Mouse (Mus musculus): ENCODE data around the gene Mrtfb.
A peak's percentile ranks its signal among the peaks of the same experiment; 100 is the strongest.

Gene Mrtfb

DNA sequence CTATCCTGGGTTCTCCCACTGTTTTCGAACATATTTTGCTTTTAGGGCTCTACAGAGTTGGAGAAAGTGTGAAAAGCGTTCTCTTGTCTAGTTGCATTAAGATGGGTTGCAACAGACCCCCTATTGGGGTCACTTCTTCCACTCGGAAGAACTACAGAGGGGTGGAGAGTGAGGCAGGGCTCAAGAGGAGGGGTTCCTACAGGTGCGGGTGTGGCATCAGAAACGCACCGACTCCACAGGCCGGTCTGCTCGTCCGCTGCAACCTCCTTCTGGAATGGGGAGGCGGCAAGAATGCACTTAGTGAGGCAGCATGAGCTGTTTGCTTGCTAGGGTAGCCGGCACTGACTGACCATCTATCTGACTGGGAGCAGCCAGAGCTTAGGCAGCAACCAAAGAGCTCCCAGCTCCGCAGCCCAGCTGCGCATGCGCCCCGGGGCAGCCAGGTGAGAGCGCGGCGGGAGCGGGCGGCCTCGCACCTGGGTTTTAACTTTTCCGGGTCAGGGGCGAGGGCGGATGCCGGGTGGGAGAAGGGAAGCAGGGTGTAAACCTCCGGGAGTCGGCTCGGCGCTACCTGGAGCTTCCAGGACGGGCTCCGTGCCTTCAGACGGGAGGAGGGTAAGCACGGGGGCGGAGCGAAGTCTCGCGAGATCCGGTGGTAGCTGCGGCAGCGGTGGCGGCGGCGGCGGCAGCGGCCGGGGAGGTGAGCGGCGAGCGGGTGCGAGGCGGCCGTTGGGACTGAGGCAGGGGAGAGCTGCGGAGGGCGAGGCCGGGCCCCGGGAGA, at the start of gene Mrtfb:
Mrtfb (plus strand) TSS at position 627 of the 781 bp plus-strand sequence.
- DNase-seq (ENCODE audit: low read depth, low spot score) = peak; percentile 63

DNA sequence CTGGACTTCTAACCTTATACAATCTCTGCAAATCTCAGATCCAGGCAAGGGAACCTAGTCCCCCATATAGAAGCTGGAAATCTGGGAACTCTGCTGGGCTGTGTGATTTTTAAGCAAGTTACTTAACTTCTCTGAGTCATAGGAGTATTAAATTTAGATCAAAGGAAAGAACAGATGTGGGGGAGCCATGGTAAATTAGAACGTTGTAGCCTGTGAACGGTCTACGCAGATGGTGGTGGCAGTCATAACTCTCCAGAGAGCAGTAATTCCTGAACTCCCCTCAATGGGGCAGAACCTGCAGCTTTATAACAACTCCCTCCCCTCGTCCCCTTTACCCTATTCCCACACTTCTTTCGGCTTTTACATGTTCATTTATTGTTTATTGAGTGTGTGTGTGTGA, 48.6 kb upstream of the Mrtfb start:
- peak; percentile 90 for DNase-seq (ENCODE audit: low read depth, low spot score)

DNA sequence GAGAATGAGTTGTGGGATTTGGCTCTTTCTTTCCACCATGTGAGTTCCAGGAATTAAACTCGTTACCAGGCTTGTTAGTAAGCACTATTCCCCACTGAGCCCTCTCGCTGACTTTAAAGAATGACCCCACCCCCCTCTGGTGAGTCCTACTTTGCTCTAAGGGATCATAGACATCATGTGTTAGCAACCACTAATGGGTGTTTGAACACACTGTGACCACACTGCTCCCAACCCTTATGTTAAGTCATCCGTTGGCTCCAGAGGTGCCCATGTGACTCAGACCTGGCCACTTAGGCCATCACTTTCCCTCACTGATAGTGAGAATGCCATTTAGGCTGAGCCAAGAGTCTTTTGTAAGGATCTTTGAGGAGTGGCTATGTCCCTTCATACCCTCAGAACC, 48.2 kb upstream of the Mrtfb start:
- DNase-seq (ENCODE audit: low read depth, low spot score) = no peak

DNA sequence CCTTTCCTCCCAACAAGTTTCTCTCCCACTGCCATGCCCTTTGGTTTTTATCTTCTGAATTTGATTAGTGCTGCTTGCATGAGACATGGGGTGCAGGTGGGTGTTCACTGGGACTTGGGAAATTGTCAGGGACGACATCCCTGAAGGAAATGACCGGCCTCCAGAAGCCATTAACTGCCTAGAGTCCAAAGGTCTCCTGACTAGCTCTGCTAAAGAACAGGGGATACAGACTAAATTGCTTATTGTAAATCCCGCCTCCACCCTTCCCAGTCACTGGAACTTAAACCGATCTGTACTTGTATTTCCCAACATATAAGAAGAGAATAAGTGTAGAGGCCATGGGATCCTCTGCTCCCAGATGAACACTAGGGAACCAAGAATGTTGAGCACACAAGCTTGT, 43.5 kb upstream of the Mrtfb start:
- DNase-seq (ENCODE audit: low read depth, low spot score) = no peak

DNA sequence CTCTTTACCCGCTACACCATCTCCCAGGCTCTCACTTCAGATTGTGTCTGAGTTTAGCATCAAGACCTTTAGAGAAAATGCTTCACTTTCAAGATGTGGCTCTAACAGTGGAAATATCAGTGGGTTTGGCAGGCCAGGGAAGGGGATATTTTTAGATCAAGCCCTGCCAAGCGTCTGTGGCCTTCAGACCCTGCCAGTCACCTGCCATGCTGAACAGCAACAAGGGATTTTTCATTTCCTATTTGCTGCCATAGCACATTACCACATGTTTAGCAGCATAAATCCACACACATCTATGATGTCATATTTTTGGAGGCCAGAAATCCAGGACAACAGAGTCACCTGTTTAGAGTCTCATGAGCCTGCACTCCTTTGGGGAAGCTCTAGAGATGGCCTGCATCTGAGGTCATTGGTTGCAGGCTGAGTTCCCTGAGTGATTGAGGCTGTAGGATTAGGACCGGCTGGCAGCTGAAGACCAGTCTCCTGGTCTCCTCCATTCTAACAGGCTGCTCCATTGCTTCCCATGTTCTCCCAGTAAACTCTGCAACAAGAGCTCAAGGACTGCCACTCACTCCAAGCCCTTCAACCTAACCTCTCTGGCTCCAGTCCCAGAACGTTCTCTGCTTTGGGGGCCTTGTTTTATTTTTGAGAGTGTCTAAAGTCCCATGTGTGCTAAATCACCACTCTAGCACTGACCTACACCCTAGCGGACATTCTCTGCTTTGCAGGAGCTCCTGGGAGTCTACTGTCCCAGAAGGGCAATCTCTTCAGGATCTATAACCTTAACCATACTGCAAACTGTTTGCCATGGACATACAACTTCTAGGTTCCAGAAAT, 39.9 kb upstream of the Mrtfb start:
- DNase-seq (ENCODE audit: low read depth, low spot score) = no peak

DNA sequence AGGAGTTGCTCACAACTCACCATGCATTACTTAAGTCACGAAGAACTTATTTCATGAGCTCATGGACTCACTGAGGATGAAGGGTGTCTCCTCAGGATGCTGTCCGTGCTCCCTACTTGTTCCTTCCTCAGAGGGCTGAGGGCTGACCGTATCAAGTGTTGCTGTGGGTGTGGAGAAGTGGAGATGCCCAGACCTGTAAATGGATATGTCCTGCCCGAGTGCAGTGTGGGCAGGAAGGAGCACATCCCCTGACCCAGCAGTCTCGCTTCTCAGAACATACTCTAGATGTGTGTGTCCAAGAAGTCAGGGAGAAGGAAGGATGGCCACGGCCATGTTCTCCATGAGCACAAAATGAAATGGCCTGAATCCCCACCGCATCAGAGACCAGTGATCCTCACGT, 38.3 kb upstream of the Mrtfb start:
- no peak for DNase-seq (ENCODE audit: low read depth, low spot score)

DNA sequence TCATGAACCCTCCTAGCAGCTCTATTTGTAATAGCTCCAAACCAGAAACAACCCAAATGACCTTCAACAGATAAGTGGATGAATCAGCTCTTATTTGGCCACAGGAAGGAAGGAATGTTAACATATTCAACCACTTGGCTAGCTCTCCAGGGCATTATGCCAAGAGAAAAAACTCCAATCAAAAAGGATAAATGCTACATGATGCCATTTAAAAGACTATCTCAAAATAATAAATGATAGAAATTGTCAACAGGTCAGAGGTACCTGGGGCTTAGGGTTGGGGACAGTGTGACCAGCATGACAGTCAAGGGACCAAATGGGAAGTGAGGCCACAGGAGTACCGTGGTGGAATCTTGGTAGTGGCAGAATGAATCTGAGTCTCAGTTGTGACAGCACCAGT, 34.8 kb upstream of the Mrtfb start:
- DNase-seq (ENCODE audit: low read depth, low spot score) = no peak

DNA sequence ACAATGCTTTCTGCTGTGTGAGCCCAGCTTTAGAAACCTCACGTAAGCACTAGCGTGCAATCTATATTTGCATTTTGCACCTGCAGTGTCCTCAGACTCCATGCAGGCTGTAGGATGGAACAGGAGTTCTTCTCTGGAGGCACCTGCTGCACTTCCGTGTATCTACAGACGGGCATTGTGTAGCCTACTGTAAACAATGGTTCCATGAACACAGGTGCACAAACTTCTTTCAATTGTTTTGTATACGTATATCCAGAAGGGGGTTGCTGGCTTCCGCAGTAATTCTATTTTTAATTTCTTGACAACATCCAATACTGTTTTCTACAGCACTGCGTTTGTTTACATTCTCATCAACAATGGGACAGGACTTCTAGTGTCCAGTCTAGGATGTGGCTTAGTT, 24.2 kb upstream of the Mrtfb start:
- DNase-seq (ENCODE audit: low read depth, low spot score) = no peak

DNA sequence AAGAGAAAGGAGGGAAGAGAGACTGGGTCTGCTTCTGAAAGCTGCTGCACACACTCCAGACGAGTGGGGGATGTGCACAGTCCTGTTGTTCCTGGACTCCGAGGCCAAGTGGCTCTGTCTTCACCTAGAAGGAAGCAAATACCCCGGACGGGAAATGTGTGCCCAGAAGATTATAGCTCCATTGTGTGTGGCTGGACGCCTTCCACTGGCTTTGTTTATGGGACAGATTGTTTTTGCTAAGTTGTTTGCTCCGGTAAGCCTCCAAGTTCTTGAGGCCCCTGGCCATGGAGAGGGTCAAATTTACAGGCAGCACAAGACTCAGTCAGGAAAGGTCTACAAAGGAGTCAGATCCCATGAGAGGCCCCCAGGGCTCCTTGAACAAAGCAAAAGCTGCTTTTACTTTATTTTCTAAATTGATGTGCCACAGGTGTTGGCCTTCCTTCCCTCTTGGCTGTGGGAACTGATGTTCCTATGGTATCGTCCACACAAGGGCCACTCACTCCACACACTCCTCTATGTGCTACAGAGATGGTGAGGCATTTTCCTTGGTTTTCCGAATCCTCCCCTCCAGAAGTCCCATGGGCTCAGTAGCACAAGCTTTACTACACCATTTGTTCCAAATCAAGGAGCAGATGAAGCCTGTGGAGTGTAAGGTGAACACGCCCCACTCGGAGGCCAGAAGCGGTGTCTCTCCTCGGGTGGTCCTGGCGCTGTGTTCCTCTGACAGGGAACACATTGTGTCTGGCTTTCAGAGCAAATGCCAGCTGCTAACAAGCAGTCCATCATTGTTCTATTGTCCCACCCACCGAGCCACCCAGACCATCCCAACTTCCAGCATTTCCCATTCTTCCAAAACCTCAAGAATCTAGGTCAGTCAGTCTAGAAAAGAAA, 23.1 kb upstream of the Mrtfb start:
- no peak for DNase-seq (ENCODE audit: low read depth, low spot score)

DNA sequence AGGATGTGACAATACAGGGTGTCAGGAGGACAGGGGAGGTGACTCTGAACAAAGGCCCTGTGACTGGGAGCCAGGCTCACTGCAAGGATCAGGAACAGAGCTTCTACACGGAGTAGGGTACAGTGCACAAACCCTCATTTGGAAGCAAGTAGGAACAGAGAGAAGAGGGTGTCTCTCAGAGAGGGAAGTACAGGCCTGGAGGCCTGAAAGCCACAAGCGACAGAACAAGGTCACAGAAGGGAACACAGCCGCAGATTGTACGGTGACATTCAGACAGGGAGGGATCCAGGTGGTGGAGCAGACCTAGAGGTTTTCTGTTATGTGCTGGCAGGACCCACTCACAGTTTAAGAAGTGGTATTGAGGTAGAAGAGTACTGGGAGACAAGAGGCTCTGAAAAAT, 17.2 kb upstream of the Mrtfb start:
- DNase-seq (ENCODE audit: low read depth, low spot score) = no peak

DNA sequence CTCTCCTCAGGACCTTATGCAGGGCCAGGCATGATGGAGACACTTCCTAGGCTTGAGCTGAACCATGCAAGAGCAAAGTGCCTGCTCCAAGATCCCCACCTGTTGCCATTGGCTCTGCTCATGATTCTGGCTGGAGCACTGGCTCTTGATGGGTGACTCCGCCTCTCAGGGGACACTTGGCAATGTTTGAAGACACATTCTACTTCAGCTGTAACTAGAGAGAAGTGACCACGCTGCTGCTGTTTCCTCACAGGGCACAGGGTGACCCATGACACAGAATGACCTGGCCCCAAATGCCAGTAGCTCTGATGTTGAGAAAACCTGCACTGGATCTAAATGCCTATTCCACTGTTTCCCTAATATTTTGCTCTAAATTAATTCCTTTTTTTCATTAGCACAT, 16.7 kb upstream of the Mrtfb start:
- DNase-seq (ENCODE audit: low read depth, low spot score) = no peak

DNA sequence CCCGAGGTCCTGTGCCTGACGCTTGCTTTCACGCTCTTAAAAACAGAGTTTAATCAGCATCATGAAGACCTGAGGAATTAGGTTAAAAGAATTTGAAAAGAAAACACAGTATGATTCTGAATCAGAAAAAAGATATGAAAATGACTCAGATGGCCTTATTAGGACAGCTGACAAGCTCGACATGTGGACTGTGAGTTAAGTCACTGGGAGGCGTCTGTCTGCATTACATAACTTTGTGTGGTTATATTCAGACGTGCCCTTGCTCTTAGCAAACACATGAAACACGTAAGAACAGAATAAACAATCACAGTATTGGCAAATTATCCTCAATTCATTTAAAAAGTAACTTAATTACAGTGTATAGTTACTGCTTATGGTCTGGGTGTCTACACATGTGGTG, 16.0 kb upstream of the Mrtfb start:
- DNase-seq (ENCODE audit: low read depth, low spot score) = no peak

DNA sequence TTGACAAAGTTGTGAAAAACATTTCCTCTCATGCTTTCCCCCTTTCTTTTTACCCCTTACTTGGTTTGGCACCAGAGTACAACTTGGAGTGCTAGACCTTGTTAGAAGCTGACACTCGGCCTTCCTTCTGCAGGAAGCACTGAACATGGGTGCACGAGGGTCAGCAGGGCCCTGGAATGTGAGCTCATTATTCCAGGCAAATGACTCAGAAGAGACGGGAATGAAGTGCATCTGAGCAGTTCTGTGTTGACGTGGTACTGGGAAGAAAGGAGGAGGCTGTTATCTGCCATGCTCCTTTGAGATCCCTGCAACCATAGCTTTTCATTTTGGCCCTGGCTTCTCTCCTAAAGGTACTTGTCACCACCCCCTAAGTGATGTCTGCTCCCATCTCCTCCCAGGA, 10.6 kb upstream of the Mrtfb start:
- DNase-seq (ENCODE audit: low read depth, low spot score) = no peak

DNA sequence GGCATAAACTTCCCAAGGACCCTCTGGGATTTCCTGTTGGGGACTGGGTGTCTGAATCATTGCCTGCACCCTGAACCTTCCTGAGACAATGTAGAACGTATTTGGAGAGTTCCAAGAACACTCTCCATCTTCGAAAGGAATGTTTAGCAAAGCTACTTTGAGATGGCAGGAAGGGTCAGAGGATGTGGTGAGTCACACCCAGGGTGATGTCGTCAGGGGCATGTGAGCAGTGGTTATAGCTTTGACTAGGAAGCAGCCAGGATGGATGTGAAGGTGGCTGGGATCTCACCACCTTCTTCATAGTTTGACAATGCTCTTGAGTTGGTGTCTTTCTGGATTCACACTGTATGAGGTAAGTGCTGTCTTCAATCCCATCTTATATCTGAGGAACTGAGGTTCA, 9.4 kb upstream of the Mrtfb start:
- DNase-seq (ENCODE audit: low read depth, low spot score) = no peak

DNA sequence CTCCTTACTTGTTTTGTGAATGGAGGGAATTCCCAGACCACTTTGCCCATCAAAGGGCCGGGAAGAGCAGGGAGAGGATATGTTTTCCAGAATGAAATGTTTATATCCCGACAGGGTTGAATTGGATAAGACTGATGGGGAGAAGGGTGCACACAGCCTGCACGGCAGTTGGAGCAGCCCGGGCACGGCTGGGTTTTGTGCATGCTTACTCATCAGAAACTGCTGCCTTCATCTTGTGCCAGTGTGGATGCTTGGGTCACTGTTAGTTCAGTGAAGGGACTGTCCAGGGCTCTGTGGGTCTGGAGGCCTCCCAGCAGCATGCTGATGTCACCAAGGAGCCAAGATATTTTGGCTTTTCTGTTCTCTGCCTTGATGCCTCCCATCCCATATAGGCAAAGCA, 6.2 kb upstream of the Mrtfb start:
- no peak for DNase-seq (ENCODE audit: low read depth, low spot score)

DNA sequence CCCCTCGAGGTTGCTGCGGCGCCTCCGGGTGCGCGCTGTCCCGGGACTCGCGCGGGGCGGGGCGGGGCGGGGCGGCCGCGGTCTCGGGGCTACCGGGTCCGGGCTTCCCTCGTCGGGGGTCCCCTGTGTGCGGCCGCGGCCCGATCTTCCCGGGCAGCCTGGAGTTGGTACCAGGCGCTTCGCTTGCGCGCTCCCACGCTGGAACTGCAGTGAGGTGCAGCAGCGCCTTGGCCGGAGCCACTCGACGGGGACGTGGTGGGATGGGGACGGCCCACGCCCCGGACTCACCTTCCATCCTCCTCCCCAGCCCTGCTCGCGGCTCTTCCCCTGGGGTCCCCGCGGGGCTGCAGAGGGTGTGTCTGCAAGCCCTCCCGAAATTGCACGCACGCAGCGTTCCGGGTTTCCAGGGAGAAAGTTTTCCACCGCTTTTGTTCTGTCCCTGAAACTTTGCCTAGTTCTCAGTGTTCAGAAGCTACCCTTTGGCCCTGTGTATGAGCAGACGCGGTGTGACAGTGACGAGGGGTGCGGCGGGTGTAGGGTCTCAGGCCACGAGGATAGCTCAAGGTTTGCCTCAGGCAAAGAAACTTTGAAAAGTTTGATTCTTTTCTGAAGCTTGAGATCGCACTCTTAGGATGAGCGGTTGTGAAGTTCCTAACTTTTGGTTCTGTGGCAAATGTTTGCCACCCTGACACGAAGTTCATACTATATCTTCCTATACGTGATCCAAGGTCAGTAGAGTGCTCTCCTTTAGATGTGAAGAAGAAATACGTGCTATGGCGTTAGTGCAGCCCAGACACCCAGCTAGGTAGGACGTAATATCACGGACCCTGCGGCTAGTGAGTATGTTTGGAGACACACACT, 616 bp downstream of the Mrtfb start:
- DNase-seq (ENCODE audit: low read depth, low spot score) = no peak

DNA sequence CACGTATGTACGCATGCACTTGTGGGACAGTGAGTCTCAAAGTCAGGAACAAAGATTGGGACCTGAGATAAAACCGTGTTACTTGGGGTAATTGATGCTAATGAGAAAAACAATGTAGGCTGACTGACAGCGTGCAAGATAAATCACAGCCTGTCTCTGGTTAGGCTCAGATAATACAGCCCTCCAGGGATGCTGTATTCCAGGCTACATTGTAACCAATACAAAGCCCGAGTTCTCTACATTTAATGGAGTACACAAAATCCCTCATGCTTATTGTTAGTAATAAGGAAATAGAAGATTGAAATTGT, 1.2 kb downstream of the Mrtfb start:
- no peak for DNase-seq (ENCODE audit: low read depth, low spot score)

DNA sequence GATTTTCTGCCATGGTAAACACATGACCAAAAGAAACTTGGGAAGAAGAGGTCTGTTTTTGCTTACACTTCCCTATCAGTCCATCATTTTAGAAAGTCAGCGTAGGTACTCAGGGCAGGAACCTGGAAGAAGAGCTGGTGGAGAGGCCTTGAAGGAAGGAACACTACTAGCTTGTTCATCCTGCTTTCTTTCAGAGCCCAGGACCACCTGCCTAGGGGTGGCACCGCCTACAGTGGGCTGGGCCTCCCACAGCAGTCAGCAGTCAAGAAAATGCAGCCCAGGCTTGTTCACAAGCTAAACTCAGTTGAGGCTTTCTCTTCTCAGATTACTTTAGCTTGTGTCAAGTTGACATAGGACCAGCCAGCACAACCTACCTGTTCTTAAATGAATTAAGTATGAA, 2.7 kb downstream of the Mrtfb start:
- no peak for DNase-seq (ENCODE audit: low read depth, low spot score)

DNA sequence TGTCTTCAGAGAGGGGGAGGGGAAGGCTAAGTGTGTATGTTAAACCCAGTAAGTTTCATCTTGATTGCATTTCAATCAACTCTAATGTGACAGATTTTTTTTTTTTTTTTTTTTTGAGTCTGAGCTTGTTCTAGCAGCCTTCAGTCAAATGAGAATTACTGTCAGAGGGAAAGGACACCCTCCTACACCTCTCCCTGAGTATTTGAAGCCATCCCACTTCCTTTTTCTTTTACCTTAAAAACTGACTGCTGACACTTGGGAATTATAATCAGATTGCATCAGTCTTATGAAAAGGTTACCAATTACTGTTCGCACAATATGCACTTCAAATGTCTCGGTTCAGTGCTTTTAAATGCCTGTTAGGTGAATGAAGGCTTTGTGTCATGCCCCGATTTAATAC, 10.0 kb downstream of the Mrtfb start:
- no peak for DNase-seq (ENCODE audit: low read depth, low spot score)

DNA sequence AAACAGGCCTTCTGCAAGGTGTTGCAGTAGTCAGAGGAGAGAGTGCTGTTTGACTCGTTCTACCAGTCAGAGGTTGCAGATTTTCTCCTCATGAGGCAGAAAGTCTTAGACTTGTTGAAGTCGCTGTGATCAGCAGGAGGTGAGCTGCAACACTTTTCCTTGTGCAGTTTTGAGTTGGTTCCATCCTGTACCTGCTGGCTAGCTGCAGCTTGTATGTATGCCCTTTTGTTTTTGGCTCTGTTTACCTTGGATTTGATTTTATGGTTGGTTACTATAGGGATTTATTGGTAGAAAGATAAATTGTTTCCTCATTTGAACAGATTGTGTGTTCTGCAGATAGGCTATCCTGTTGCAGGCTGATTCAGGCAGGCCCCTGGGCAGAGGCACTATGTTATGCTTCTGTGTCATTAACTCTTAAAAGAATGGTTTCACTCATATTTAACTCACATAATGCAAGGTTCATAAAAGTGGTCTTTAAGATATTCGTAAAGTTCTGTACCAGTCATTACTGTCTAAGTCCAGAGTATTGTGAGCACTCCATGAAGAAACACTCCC, 11.1 kb downstream of the Mrtfb start:
- DNase-seq (ENCODE audit: low read depth, low spot score) = no peak

DNA sequence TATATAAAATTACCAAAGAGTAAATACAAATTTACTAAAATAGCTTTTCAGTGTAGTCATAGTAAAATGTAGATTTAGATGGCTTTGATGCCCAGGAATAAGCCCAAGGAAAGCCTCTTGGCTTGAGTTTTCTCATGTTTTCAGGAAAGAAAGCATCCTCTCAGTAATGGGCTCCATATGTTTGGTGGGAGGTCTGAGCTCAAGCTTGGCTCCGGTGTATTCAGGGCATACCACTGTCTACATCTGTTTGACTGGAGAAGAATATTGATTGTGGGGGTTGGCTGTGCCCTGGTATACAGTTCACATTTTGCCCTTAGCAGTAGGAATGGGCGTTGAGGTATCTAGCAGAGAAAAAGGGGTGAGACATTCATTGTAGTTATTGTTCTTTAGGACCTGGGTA, 13.1 kb downstream of the Mrtfb start:
- no peak for DNase-seq (ENCODE audit: low read depth, low spot score)

Measured in telencephalon, adult 2 months (tissue).